Mouse (Mus musculus): Measurements from ENCODE around the gene Slc35a1. TPM values are rescaled to one million over a fixed set of nuclear protein-coding genes. Genes with fewer than 3 reads are reported as not detected.

The Slc35a1 gene
- polyA plus RNA-seq, 1 experiment: 22.1 TPM

DNA sequence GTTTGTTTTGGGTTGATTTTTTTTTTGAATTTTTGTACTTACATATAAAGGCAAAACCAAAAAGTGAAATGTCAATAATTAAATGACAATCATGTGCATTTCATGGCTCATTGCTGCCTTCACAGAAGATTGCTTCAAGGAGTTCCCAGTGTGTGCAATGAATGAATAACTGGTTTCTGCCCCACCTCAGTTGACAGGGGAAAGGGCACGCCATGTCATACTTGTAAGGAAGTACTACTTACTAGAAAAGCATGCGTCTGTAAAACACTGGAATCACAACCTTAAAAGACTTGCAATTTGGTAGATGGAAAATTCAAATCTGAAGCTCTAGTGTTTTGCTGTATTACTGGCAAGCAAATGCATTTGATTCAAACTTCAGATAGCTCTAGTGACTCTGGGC is 28.2 kb downstream of the Slc35a1 start:
- TF ChIP-seq POLR2A (IDR thresholded peaks at IDR 0.05; ENCODE audit: low read depth, low read length) (no peak), CTCF (conservative IDR thresholded peaks at IDR 0.05; ENCODE audit: insufficient read depth, insufficient read length, low read depth, low read length) (no peak)
- H3K27ac ChIP-seq (ENCODE audit: insufficient read depth, low read depth, low read length): no peak overlapping the region
- H3K4me1 ChIP-seq (ENCODE audit: control insufficient read depth, insufficient read depth, low read length): no peaks in the 10 kb centered on the region
- H3K4me3 ChIP-seq (ENCODE audit: insufficient read depth, low read depth, low read length): no peak overlapping the region
- H3K36me3 ChIP-seq (ENCODE audit: control insufficient read depth, insufficient read depth, low read length): peaks cover 10% of the 10 kb centered on the region
- no peaks in the 10 kb centered on the region for H3K27me3 ChIP-seq (replicated peaks; ENCODE audit: control insufficient read depth, insufficient read depth, low read length)
- DNase-seq: peak; percentile 33
- WGBS: 31% methylated on average over 2 of the region's 2 CpGs

DNA sequence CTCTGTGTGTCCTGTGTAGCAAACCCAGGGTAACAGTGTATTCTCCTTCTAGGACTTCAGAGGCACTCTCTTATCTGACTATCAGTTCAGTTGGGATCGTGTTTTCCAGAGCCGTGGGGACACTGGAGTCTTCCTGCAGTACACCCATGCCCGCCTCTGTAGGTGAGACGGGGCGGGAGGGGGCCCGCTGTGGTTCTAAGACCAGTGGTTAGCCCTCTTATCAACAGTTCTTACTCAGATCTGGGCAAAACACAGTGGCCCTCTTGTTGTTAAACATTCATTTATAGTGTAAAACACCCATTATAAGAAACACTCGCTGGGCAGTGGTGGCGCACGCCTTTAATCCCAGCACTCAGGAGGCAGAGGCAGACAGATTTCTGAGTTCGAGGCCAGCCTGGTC is 31.1 kb downstream of the Slc35a1 start:
- 96% methylated on average over 10 of the region's 10 CpGs for WGBS

DNA sequence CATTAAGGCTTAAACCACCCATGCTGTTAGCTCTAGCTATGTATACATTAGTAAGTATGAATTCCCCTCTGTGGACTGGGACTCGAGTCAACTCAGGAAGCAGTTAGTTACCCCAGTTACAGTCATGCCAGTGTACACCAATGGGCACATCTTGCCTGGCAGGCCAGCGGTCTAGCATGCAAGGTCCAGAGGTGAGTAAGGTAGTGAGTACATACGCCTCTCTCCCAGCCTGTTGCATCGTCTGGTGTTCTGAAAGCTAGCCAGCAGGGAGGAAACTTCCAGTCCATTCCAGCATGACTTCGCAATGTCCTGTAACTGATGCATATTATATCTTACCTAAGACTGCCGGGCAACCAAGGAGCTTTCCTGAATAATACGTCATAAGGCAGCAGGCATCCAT is 34.1 kb downstream of the Slc35a1 start:
- peaks cover 10% of the 10 kb centered on the region for H3K36me3 ChIP-seq (ENCODE audit: control insufficient read depth, insufficient read depth, low read length)
- no peaks in the 10 kb centered on the region for H3K27me3 ChIP-seq (replicated peaks; ENCODE audit: control insufficient read depth, insufficient read depth, low read length)
- H3K4me3 ChIP-seq (ENCODE audit: insufficient read depth, low read depth, low read length): no peak overlapping the region
- DNase-seq: no peak
- H3K27ac ChIP-seq (ENCODE audit: insufficient read depth, low read depth, low read length): no peak overlapping the region
- 85% methylated on average over 7 of the region's 7 CpGs for WGBS
- no peak for TF ChIP-seq CTCF (conservative IDR thresholded peaks at IDR 0.05; ENCODE audit: insufficient read depth, insufficient read length, low read depth, low read length)
- no peak for TF ChIP-seq POLR2A (IDR thresholded peaks at IDR 0.05; ENCODE audit: low read depth, low read length)
- no peaks in the 10 kb centered on the region for H3K4me1 ChIP-seq (ENCODE audit: control insufficient read depth, insufficient read depth, low read length)

More for the DNA sequence above, 31.1 kb downstream of the Slc35a1 start:
- Histone ChIP-seq H3K4me3 (ENCODE audit: insufficient read depth, low read depth, low read length) (no peak overlapping the region), H3K4me1 (ENCODE audit: control insufficient read depth, insufficient read depth, low read length) (no peaks in the 10 kb centered on the region), H3K36me3 (ENCODE audit: control insufficient read depth, insufficient read depth, low read length) (peaks cover 10% of the 10 kb centered on the region), H3K27me3 (replicated peaks; ENCODE audit: control insufficient read depth, insufficient read depth, low read length) (no peaks in the 10 kb centered on the region), H3K27ac (ENCODE audit: insufficient read depth, low read depth, low read length) (no peak overlapping the region)
- TF ChIP-seq POLR2A (IDR thresholded peaks at IDR 0.05; ENCODE audit: low read depth, low read length): no peak
- DNase-seq: no peak

DNA sequence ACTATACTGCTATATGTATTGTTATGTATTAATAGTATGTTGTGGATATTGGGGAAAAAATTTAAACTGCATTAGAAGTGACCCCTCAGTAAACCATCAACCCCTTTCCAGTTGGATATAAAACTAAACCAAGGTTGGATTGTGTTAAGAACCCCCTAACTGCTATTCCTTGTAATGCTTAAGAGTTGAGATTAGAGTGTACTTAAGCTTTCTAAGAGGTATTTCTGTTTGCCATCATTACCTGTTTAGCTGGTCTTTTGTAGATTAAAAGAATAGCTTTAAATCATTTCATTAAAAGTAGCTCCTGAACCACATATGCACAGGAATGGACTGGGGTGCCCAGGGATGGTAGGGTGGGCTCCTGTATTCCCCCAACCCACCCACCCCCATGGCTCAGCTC is 42.5 kb downstream of the Slc35a1 start:
- H3K27me3 ChIP-seq (replicated peaks; ENCODE audit: control insufficient read depth, insufficient read depth, low read length): no peaks in the 10 kb centered on the region
- TF ChIP-seq CTCF (conservative IDR thresholded peaks at IDR 0.05; ENCODE audit: insufficient read depth, insufficient read length, low read depth, low read length) (no peak), POLR2A (IDR thresholded peaks at IDR 0.05; ENCODE audit: low read depth, low read length) (no peak)
- peaks cover 7% of the 10 kb centered on the region for H3K36me3 ChIP-seq (ENCODE audit: control insufficient read depth, insufficient read depth, low read length)
- H3K4me3 ChIP-seq (ENCODE audit: insufficient read depth, low read depth, low read length): no peak overlapping the region
- no peak for DNase-seq
- H3K27ac ChIP-seq (ENCODE audit: insufficient read depth, low read depth, low read length): no peak overlapping the region
- H3K4me1 ChIP-seq (ENCODE audit: control insufficient read depth, insufficient read depth, low read length): no peaks in the 10 kb centered on the region

DNA sequence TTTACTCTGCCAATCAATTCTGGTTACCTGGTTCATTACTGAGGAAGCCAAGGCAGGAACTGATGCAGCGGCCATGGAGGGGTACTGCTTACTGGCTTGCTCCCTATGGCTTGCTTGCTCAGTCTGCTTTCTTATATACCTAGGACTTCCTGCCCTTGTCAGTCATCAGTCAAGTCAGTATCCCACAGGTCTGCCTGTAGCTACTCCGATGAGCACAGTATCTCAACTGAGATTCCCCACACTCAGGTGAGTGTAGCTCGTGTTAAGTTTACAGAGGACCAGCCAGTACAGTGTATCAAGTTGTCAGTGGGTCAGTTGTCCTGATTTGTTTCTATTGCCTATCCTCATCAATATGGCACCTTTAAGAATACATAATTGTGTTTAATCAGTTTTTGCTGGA is 46.5 kb downstream of the Slc35a1 start:
- Histone ChIP-seq H3K4me3 (ENCODE audit: insufficient read depth, low read depth, low read length) (no peak overlapping the region), H3K4me1 (ENCODE audit: control insufficient read depth, insufficient read depth, low read length) (no peaks in the 10 kb centered on the region), H3K36me3 (ENCODE audit: control insufficient read depth, insufficient read depth, low read length) (peaks cover 7% of the 10 kb centered on the region), H3K27me3 (replicated peaks; ENCODE audit: control insufficient read depth, insufficient read depth, low read length) (no peaks in the 10 kb centered on the region), H3K27ac (ENCODE audit: insufficient read depth, low read depth, low read length) (no peak overlapping the region)
- TF ChIP-seq POLR2A (IDR thresholded peaks at IDR 0.05; ENCODE audit: low read depth, low read length) (no peak), CTCF (conservative IDR thresholded peaks at IDR 0.05; ENCODE audit: insufficient read depth, insufficient read length, low read depth, low read length) (no peak)
- 96% methylated on average over 3 of the region's 3 CpGs for WGBS
- DNase-seq: no peak

DNA sequence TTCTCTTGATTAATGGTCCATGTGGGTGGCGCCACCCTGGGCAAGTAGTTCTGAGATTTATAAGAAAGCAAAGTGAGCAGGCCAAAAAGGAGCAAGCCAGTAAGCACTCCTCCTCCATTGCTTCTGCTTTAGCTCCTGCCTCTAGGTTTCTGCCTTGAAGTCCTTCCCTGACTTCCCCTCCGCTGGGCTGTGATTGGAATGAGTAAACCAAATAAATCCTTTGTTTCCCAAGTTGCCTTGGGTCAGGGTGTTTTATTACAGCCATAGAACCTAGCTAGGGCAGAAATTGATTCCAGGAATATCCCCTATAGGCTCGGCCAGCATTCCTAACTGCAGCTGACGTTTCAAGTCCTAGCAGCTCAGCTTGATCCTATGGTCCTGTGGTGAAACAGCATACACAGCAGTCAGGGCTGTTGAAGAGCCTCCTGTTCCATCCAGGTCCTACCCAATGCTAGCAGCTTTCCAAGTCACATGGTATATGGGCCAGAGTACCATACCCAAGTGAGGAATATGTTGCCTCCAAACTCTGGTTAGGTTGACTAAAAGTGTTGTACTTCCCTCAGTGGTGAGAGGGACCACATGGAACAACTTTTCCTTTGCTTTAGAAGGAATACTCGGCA is 47.4 kb downstream of the Slc35a1 start:
- H3K4me1 ChIP-seq (ENCODE audit: control insufficient read depth, insufficient read depth, low read length): no peaks in the 10 kb centered on the region
- H3K36me3 ChIP-seq (ENCODE audit: control insufficient read depth, insufficient read depth, low read length): peaks cover 7% of the 10 kb centered on the region
- H3K27me3 ChIP-seq (replicated peaks; ENCODE audit: control insufficient read depth, insufficient read depth, low read length): no peaks in the 10 kb centered on the region
- DNase-seq: no peak
- TF ChIP-seq POLR2A (IDR thresholded peaks at IDR 0.05; ENCODE audit: low read depth, low read length) (no peak), CTCF (conservative IDR thresholded peaks at IDR 0.05; ENCODE audit: insufficient read depth, insufficient read length, low read depth, low read length) (no peak)
- no peak overlapping the region for H3K27ac ChIP-seq (ENCODE audit: insufficient read depth, low read depth, low read length)
- 86% methylated on average over 5 of the region's 5 CpGs for WGBS
- no peak overlapping the region for H3K4me3 ChIP-seq (ENCODE audit: insufficient read depth, low read depth, low read length)

DNA sequence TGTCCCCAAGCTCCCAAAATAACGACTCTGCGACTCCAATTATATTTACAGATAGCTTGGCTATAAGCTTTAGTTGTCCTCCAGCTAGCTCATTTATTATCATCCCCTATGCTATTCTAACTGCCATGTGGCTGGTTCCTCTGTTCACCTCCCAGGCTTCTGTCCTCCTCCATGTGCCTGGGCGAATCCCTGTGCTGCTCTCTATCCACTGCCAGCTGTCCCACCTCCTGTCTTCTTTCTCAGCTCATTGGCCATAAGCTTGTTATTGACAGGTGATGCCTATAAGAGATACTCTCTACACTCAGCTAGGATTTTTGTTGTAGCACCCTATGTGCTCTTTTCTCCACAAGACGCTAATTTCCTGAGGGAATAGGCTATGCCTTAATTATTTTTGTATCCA is 49.4 kb downstream of the Slc35a1 start:
- Histone ChIP-seq H3K4me3 (ENCODE audit: insufficient read depth, low read depth, low read length) (no peak overlapping the region), H3K27me3 (replicated peaks; ENCODE audit: control insufficient read depth, insufficient read depth, low read length) (no peaks in the 10 kb centered on the region), H3K27ac (ENCODE audit: insufficient read depth, low read depth, low read length) (no peak overlapping the region), H3K4me1 (ENCODE audit: control insufficient read depth, insufficient read depth, low read length) (no peaks in the 10 kb centered on the region), H3K36me3 (ENCODE audit: control insufficient read depth, insufficient read depth, low read length) (peaks cover 3% of the 10 kb centered on the region; the same call in 1 of the 2 replicates)
- TF ChIP-seq CTCF (conservative IDR thresholded peaks at IDR 0.05; ENCODE audit: insufficient read depth, insufficient read length, low read depth, low read length) (no peak), POLR2A (IDR thresholded peaks at IDR 0.05; ENCODE audit: low read depth, low read length) (no peak)
- 81% methylated on average over 4 of the region's 4 CpGs for WGBS
- no peak for DNase-seq
